Mouse (Mus musculus) liver, embryonic 16.5 days (tissue): ENCODE data around the gene Hist1h1d. TPM values are rescaled to one million over a fixed set of nuclear protein-coding genes. Genes with fewer than 3 reads are reported as not detected.
"Not testable (repeated sequence)": the region's sequence is repeated elsewhere in the genome, so short reads cannot be mapped to it uniquely, and the experiment has no call there.

Experiments
- ATAC-seq: fragments of 200-750 bp; cut with Nextera tagmentation; 2 replicates; pipeline ENCODE4 v1.8.0; 2017; ENCODE audit warnings: low read depth, mild to moderate bottlenecking, moderate number of reproducible peaks, moderate library complexity
- H3K27ac ChIP-seq: fragments of 300-500 bp; sonication (generic); 2 replicates; pipeline ENCODE4 v1.5.1; 2014; ENCODE audit warnings: mild to moderate bottlenecking, low read length
- H3K27me3 ChIP-seq: fragments of 300-500 bp; sonication (generic); 2 replicates; pipeline ENCODE4 v1.6.1; 2014; ENCODE audit warnings: low read depth, low read length, mixed read lengths; ENCODE audit not compliant: control insufficient read depth, insufficient read depth
- H3K36me3 ChIP-seq: fragments of 300-500 bp; sonication (generic); 2 replicates; pipeline ENCODE4 v1.6.1; 2014; ENCODE audit warnings: mild to moderate bottlenecking; ENCODE audit not compliant: control insufficient read depth, insufficient read depth
- H3K4me1 ChIP-seq: fragments of 300-500 bp; sonication (generic); 2 replicates; pipeline ENCODE4 v1.6.1; 2014; ENCODE audit warnings: low read depth, low read length, mixed read lengths; ENCODE audit not compliant: control insufficient read depth
- H3K4me2 ChIP-seq: fragments of 300-500 bp; sonication (generic); 2 replicates; pipeline ENCODE4 v1.6.1; 2014; ENCODE audit warnings: low read depth, low read length, mixed read lengths
- H3K4me3 ChIP-seq: fragments of 300-500 bp; sonication (generic); 2 replicates; pipeline ENCODE4 v1.5.1; 2014; ENCODE audit warnings: low read depth, mild to moderate bottlenecking, low read length
- H3K9ac ChIP-seq: fragments of 300-500 bp; sonication (generic); 2 replicates; pipeline ENCODE4 v1.6.1; 2014; ENCODE audit warnings: low read depth, low read length
- H3K9me3 ChIP-seq: fragments of 300-500 bp; sonication (generic); replicated peaks from 2 replicates; pipeline ENCODE4 v1.6.1; 2016; ENCODE audit warnings: low read length; ENCODE audit not compliant: control insufficient read depth
- WGBS: fragments of 180-500 bp; shearing (Covaris S2); extraction: QIAGEN DNeasy Blood & Tissue Kit; methylation state at CpG from one replicate; pipeline ENCODE4 v1.1.7; 2014; ENCODE audit not compliant: insufficient replicate concordance; 5-methylcytosine and 5-hydroxymethylcytosine counted together
- polyA plus RNA-seq: library from polyadenylated mRNA; unstranded; fragments of >200 nt; fragmentation: Nextera tagmentation; extraction: Ambion mirVana; gene quantifications from 2 replicates; pipeline ENCODE4 v1.2.1, GENCODE M21; 2015

The Hist1h1d gene
- polyA plus RNA-seq, 1 experiment from 2014 or later = 1.2 TPM

- Histone ChIP-seq H3K9ac (peak within 1 kb of the TSS; percentile 77), H3K4me3 (peak within 1 kb of the TSS; percentile 63), H3K27ac (peak within 1 kb of the TSS; percentile 98), H3K4me2 (peak within 1 kb of the TSS; percentile 79), H3K4me1 (peaks cover 18% of the 10 kb centered on the region)
- not testable (repeated sequence) for H3K36me3 ChIP-seq, H3K27me3 ChIP-seq, H3K9me3 ChIP-seq
- under 1% methylated on average over 34 of the region's 42 CpGs for WGBS
- peak; percentile 77 for ATAC-seq
Observed at GRCm38 (mm10) chr13:23573898-23574524, 20.9 kb downstream of the Hist1h1d start, which contains the start of the genes Hist1h2bf and Hist1h2ad. Gene Hist1h2bf (minus strand): TSS chr13:23574196. Gene Hist1h2ad (plus strand): TSS chr13:23574381.

GRCm38 (mm10) chr13:23574546-23575170 is 21.6 kb downstream of the Hist1h1d start:
- 0% methylated on average over 5 of the region's 39 CpGs for WGBS
- ATAC-seq, H3K36me3 ChIP-seq, H3K9me3 ChIP-seq, H3K27me3 ChIP-seq: not testable (repeated sequence)
- H3K4me3 ChIP-seq = peak overlapping the region; percentile 55
- peak overlapping the region; percentile 67 for H3K9ac ChIP-seq
- peak overlapping the region; percentile 60 for H3K4me2 ChIP-seq
- H3K27ac ChIP-seq = peak overlapping the region; percentile 98
- peaks cover 17% of the 10 kb centered on the region for H3K4me1 ChIP-seq

- H3K4me1 ChIP-seq = peaks cover 12% of the 10 kb centered on the region
- no peaks in the 10 kb centered on the region for H3K9me3 ChIP-seq
- peak within 1 kb of the TSS; percentile 64 for H3K4me3 ChIP-seq
- ATAC-seq = peak; percentile 40
- H3K36me3 ChIP-seq = no peaks in the 10 kb centered on the region
- no peaks in the 10 kb centered on the region for H3K27me3 ChIP-seq
- peak within 1 kb of the TSS; percentile 96 for H3K27ac ChIP-seq
- under 1% methylated on average over 18 of the region's 18 CpGs for WGBS
- peak within 1 kb of the TSS; percentile 70 for H3K4me2 ChIP-seq
- H3K9ac ChIP-seq = peak within 1 kb of the TSS; percentile 77
Observed at GRCm38 (mm10) chr13:23575271-23575851, 22.3 kb downstream of the Hist1h1d start, which contains the start of gene Hist1h3d. Gene Hist1h3d (plus strand): TSS chr13:23575763.

GRCm38 (mm10) chr13:23575864-23576313 is 22.8 kb downstream of the Hist1h1d start:
- H3K27ac ChIP-seq = peak overlapping the region; percentile 90
- peak overlapping the region; percentile 77 for H3K9ac ChIP-seq
- WGBS = under 1% methylated on average over 14 of the region's 40 CpGs
- H3K36me3 ChIP-seq, ATAC-seq, H3K9me3 ChIP-seq, H3K27me3 ChIP-seq: not testable (repeated sequence)
- H3K4me2 ChIP-seq = peak overlapping the region; percentile 70
- peak overlapping the region; percentile 64 for H3K4me3 ChIP-seq
- peaks cover 15% of the 10 kb centered on the region for H3K4me1 ChIP-seq

GRCm38 (mm10) chr13:23576351-23576881 is 23.4 kb downstream of the Hist1h1d start:
- peak overlapping the region; percentile 64 for H3K4me3 ChIP-seq
- H3K27ac ChIP-seq = peak overlapping the region; percentile 90
- H3K27me3 ChIP-seq = no peaks in the 10 kb centered on the region
- ATAC-seq = no peak
- no peaks in the 10 kb centered on the region for H3K36me3 ChIP-seq
- WGBS = 4% methylated on average over 7 of the region's 7 CpGs
- H3K9me3 ChIP-seq = no peaks in the 10 kb centered on the region
- peaks cover 17% of the 10 kb centered on the region for H3K4me1 ChIP-seq
- H3K9ac ChIP-seq = peak overlapping the region; percentile 77
- peak overlapping the region; percentile 70 for H3K4me2 ChIP-seq

- WGBS = 34% methylated on average over 6 of the region's 6 CpGs
- Histone ChIP-seq H3K27ac (peak overlapping the region; percentile 90), H3K9ac (peak overlapping the region; percentile 77), H3K9me3 (no peaks in the 10 kb centered on the region), H3K27me3 (no peaks in the 10 kb centered on the region), H3K4me3 (peak overlapping the region; percentile 64), H3K4me1 (peaks cover 20% of the 10 kb centered on the region), H3K36me3 (no peaks in the 10 kb centered on the region), H3K4me2 (peak overlapping the region; percentile 70)
- ATAC-seq = no peak
Observed at GRCm38 (mm10) chr13:23576906-23577639, 24.0 kb downstream of the Hist1h1d start.

GRCm38 (mm10) chr13:23577835-23578234 is 24.8 kb downstream of the Hist1h1d start:
- no peak for ATAC-seq
- Histone ChIP-seq H3K4me2 (peak overlapping the region; percentile 32), H3K27ac (peak overlapping the region; percentile 80), H3K36me3 (no peaks in the 10 kb centered on the region), H3K9me3 (no peaks in the 10 kb centered on the region), H3K4me3 (peak overlapping the region; percentile 34), H3K27me3 (no peaks in the 10 kb centered on the region), H3K4me1 (peaks cover 26% of the 10 kb centered on the region), H3K9ac (peak overlapping the region; percentile 54)
- 63% methylated on average over 1 of the region's 1 CpGs for whole genome bisulfite sequencing

- peak; percentile 81 for ATAC-seq
- Histone ChIP-seq H3K4me1 (peaks cover 40% of the 10 kb centered on the region), H3K9me3 (no peaks in the 10 kb centered on the region), H3K27ac (peak within 1 kb of the TSS; percentile 100), H3K4me2 (peak within 1 kb of the TSS; percentile 69), H3K9ac (peak within 1 kb of the TSS; percentile 79), H3K36me3 (no peaks in the 10 kb centered on the region), H3K27me3 (no peaks in the 10 kb centered on the region), H3K4me3 (peak within 1 kb of the TSS; percentile 69)
- under 1% methylated on average over 43 of the region's 43 CpGs for WGBS
Observed at GRCm38 (mm10) chr13:23581408-23582218, 28.6 kb downstream of the Hist1h1d start, which contains the start of gene Hist1h4d. Gene Hist1h4d (plus strand): TSS chr13:23581598.
